Mouse (Mus musculus) hindbrain, embryonic 10.5 days (tissue): Measurements from ENCODE around the gene Ppox. TPM values are rescaled to one million over a fixed set of nuclear protein-coding genes. Genes with fewer than 3 reads are reported as not detected.

Experiments
- DNase-seq: peaks from one replicate; pipeline ENCODE4 v3.0.0-alpha.2; 2017; ENCODE audit warnings: low spot score
- H3K27ac ChIP-seq: fragments of 300-500 bp; sonication (generic); 2 replicates; pipeline ENCODE4 v1.5.1; 2016; ENCODE audit warnings: mild to moderate bottlenecking, moderate library complexity
- H3K27me3 ChIP-seq: fragments of 300-500 bp; sonication (generic); 2 replicates; pipeline ENCODE4 v1.6.1; 2016; ENCODE audit warnings: mild to moderate bottlenecking; ENCODE audit not compliant: poor library complexity, insufficient read depth, severe bottlenecking
- H3K36me3 ChIP-seq: fragments of 300-500 bp; sonication (generic); 2 replicates; pipeline ENCODE4 v1.6.1; 2016; ENCODE audit warnings: mild to moderate bottlenecking, moderate library complexity
- H3K4me1 ChIP-seq: fragments of 300-500 bp; sonication (generic); replicated peaks from 2 replicates; pipeline ENCODE4 v1.6.1; 2016; ENCODE audit warnings: mild to moderate bottlenecking
- H3K4me3 ChIP-seq: fragments of 300-500 bp; sonication (generic); 2 replicates; pipeline ENCODE4 v1.5.1; 2016; ENCODE audit warnings: mild to moderate bottlenecking, moderate library complexity
- H3K9me3 ChIP-seq: fragments of 300-500 bp; sonication (generic); 2 replicates; pipeline ENCODE4 v1.6.1; 2016; ENCODE audit warnings: mild to moderate bottlenecking, moderate library complexity
- WGBS: fragments of 180-500 bp; shearing (Covaris S2); methylation state at CpG from one replicate; pipeline ENCODE4 v1.1.7; 2016; 5-methylcytosine and 5-hydroxymethylcytosine counted together
- polyA plus RNA-seq: library from polyadenylated mRNA; unstranded; fragments of >200 nt; fragmentation: Nextera tagmentation; extraction: Ambion mirVana; gene quantifications from 2 replicates; pipeline ENCODE4 v1.2.1, GENCODE M21; 2016

Gene Ppox
- polyA plus RNA-seq, 1 experiment from 2014 or later, result 56.2 TPM

DNA sequence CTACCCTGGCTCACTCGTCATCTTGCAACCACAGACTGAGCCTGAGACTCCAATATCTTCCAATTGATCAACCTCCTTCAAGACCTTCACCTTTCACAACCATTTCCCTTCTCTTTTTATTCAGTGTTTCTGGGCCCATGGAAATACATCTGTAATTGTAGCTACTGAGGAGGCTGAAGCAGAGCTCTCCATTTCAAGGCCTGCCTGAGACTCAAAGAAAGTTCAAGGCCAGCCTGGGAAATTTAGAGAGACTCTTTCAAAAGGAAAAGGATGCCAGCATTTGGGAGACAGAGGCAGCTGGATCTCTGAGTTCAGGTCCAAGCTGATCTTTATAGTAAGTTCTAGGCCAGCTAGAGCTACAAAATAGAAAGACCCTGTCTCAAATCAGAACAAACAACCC, 53.1 kb downstream of the Ppox start:
- H3K36me3 ChIP-seq, result 0 out of 2 replicates have a peak, but pooled peaks cover 3% of the 10 kb centered on the region
- WGBS, result 96% methylated on average over 1 of the region's 1 CpGs
- no peak overlapping the region for H3K27ac ChIP-seq
- 0 out of 2 replicates have a peak, but pooled peaks cover 3% of the 10 kb centered on the region for H3K27me3 ChIP-seq
- H3K9me3 ChIP-seq, result no peaks in the 10 kb centered on the region
- peaks cover 23% of the 10 kb centered on the region for H3K4me1 ChIP-seq
- no peak for DNase-seq
- H3K4me3 ChIP-seq, result no peak overlapping the region

DNA sequence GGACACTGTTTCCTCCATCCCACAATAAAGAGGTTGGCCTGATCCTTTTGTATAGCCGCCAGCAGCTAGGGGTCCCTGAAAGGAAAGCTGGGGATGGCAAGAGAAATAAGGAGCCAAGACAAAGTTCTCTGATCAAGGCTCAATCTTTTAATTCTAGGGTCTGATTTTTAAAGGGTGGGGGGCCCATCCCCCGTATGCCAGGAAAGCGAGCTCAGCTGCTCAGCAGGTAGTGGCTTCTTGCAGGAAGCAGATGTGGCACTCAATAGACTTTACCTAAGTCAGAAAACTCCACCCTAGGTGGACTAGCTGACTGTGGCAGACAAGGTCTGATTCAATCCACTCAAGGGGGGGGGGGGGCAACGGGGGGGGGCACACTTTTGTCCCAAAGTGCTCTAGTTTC, 54.2 kb downstream of the Ppox start:
- no peak for DNase-seq
- WGBS, result 43% methylated on average over 4 of the region's 4 CpGs
- Histone ChIP-seq H3K36me3 (no peaks in the 10 kb centered on the region), H3K27me3 (0 out of 2 replicates have a peak, but pooled peaks cover 3% of the 10 kb centered on the region), H3K4me1 (peaks cover 28% of the 10 kb centered on the region), H3K9me3 (no peaks in the 10 kb centered on the region), H3K4me3 (no peak overlapping the region), H3K27ac (no peak overlapping the region)

Other genes with a start within 250 kb of the Ppox start
- 4.7 and 7.6 TPM in 2 replicates for gene Fcgr3, start 216.3 kb downstream of the Ppox start, polyA plus RNA-seq
- gene Cfap126, start 167.3 kb downstream of the Ppox start, polyA plus RNA-seq, result 5.4 and 13.0 TPM in 2 replicates
- gene Sdhc, start 130.6 kb downstream of the Ppox start, polyA plus RNA-seq, result 295 and 301 TPM in 2 replicates
- 1.3 and 1.6 TPM in 2 replicates for gene Mpz, start 130.5 kb downstream of the Ppox start, polyA plus RNA-seq
- 19.9 and 32.8 TPM in 2 replicates for gene Pcp4l1, start 84.9 kb downstream of the Ppox start, polyA plus RNA-seq
- 0.21 and 0.27 TPM in 2 replicates for gene Nr1i3, start 67.2 kb downstream of the Ppox start, polyA plus RNA-seq
- 33.1 and 36.2 TPM in 2 replicates for gene Tomm40l, start 58.7 kb downstream of the Ppox start, polyA plus RNA-seq
- 3.4 and 4.7 TPM in 2 replicates for gene Apoa2, start 56.1 kb downstream of the Ppox start, polyA plus RNA-seq
- gene Fcer1g, start 46.8 kb downstream of the Ppox start, polyA plus RNA-seq, result 16.3 and 22.8 TPM in 2 replicates
- gene Adamts4, start 30.8 kb downstream of the Ppox start, polyA plus RNA-seq, result 10.4 and 13.0 TPM in 2 replicates
- gene Ndufs2, start 29.8 kb downstream of the Ppox start, polyA plus RNA-seq, result 250 and 275 TPM in 2 replicates
- gene B4galt3, start 10.9 kb downstream of the Ppox start, polyA plus RNA-seq, result 70.3 and 80.9 TPM in 2 replicates
- 95.6 and 111 TPM in 2 replicates for gene Usp21, start 6.8 kb upstream of the Ppox start, polyA plus RNA-seq
- 105 and 111 TPM in 2 replicates for gene Ufc1, start 13.8 kb upstream of the Ppox start, polyA plus RNA-seq
- gene Dedd, start 48.0 kb upstream of the Ppox start, polyA plus RNA-seq, result 46.2 and 48.4 TPM in 2 replicates
- gene Nit1, start 64.5 kb upstream of the Ppox start, polyA plus RNA-seq, result 39.6 and 46.0 TPM in 2 replicates
- gene Pfdn2, start 64.5 kb upstream of the Ppox start, polyA plus RNA-seq, result 130 and 147 TPM in 2 replicates
- gene Klhdc9, start 79.6 kb upstream of the Ppox start, polyA plus RNA-seq, result 2.1 and 2.5 TPM in 2 replicates
- gene Nectin4, start 88.9 kb upstream of the Ppox start, polyA plus RNA-seq, result 1.5 and 1.7 TPM in 2 replicates
- gene Arhgap30, start 107.8 kb upstream of the Ppox start, polyA plus RNA-seq, result 0.82 and 0.98 TPM in 2 replicates
- gene Usf1, start 130.1 kb upstream of the Ppox start, polyA plus RNA-seq, result 143 and 159 TPM in 2 replicates
- 9.7 and 10.1 TPM in 2 replicates for gene Tstd1, start 137.7 kb upstream of the Ppox start, polyA plus RNA-seq
- gene F11r, start 156.3 kb upstream of the Ppox start, polyA plus RNA-seq, result 22.2 and 28.7 TPM in 2 replicates
- gene Alyref2, start 222.3 kb upstream of the Ppox start, polyA plus RNA-seq, result 11.2 and 13.3 TPM in 2 replicates